Mouse (Mus musculus) A20 (cell line): Measurements from ENCODE around the gene Samhd1.

Experiments
- DNase-seq: peaks from one replicate; pipeline ENCODE4 v3.0.0-alpha.2; 2011; ENCODE audit warnings: low read depth, low spot score

Samhd1 gene

DNA sequence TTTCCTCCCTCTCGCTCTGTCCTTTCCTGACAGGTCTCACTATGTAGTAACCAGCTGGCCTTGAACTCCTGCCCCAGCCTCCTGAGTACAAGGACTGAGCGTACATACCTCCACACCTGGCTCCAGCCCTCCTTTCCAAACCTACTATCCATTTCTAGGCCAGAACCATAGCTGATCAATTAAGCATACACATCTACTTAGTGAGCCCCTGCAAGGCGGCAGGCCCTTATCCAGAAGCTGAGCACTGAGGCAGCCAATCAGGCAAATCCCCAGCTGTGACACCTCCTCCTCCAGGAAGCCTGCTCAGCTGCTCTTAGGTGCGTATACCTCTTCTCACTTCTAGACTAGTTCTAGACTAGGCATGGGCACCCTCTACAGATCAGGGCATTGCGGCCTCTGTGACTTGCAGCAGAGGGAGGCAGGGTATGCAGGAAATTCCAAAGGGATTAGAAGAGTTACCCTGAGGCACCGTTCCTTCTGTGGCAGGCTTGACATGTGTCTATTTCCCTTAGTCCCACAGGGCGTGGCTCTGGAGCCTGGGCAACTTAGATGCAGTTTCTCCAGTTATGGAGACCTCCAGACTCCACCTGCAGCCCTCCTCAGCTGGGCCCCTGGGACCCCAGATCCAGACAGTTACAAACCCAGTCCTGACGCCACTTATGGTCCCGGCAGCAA lies 62.6 kb downstream of the Samhd1 start:
- no peak for DNase-seq

DNA sequence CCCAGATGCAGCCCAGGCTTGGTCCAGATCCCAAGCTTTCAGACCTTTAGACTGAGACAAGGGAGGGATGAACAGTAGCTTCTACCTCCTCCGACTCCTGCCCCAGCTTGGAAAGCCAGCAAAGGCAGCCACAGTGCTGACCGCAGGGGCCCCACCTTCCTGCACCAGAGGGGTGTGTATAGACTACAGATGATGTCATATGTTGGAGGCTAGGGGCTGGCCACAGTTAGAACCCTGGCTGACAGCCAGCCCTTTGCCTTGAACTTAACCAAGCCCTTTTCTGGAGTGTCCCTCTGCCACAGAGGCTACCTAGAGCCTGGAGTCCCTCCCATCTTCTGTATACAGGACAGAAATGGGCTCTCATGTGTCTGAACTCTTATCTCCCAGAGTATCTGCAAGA lies 63.5 kb downstream of the Samhd1 start:
- DNase-seq = no peak

- no peak for DNase-seq
Measured at GRCm38 (mm10) chr2:157070365-157070764, 64.7 kb downstream of the Samhd1 start.

- DNase-seq = no peak
Measured at GRCm38 (mm10) chr2:157069755-157070315, 65.2 kb downstream of the Samhd1 start.

GRCm38 (mm10) chr2:157069355-157069735 lies 65.7 kb downstream of the Samhd1 start:
- DNase-seq = no peak

GRCm38 (mm10) chr2:157068701-157069354 lies 66.2 kb downstream of the Samhd1 start:
- DNase-seq = no peak

DNA sequence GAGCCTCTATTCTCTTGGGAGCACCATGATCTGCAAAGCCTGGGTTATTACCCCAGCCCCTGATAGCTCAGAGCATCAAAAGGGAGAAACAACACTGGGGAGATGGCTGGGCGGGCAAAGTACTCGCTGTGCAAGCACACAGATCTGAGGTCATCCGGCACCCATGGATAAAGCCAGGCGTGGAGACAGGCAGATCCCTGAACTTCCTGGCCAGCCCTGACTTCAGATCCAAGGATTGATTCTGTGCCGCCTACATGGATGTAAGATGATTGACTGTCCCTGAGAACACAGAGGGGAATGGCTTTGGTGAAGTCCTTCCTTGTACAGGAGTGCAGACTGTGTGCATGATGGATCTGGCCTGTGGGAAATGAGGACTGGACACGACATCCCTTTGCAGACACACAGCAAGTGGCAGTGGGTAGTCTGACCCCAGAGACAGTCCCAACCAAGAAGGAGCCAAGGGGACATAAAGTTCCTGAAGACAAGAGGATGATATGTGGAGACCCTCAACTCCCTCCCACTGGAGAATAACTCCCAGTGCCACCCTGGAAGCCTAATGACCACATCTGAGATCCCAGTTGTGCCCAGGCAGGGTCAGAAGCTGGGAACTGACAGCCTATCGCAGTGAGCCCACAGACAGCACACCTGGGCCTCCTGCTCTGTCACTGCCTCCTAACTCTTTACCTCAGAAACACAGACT lies 68.2 kb downstream of the Samhd1 start:
- no peak for DNase-seq

DNA sequence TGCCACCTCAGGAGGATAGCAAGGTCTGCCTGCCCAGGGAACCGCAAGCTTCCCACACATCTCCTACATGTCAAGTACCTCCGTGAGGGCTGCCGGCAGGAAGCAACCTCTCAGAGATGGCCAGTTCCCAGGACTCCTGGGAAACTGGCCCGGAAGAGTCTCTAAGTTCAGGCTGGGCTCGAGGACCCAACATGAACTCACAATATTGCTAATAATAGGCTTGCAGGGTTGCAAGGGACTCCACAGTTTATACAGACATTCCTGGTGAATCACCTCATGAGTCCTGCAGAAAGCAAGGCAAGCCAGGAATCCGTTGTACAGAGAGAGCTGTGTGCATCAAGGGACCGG lies 69.2 kb downstream of the Samhd1 start:
- DNase-seq = no peak

GRCm38 (mm10) chr2:157064978-157065878 lies 69.8 kb downstream of the Samhd1 start:
- no peak for DNase-seq

- DNase-seq = peak; percentile 9
Measured at GRCm38 (mm10) chr2:157064136-157064535, 70.9 kb downstream of the Samhd1 start.

GRCm38 (mm10) chr2:157063241-157063700 lies 71.8 kb downstream of the Samhd1 start:
- peak; percentile 78 for DNase-seq

GRCm38 (mm10) chr2:157060557-157061305 lies 74.3 kb downstream of the Samhd1 start:
- no peak for DNase-seq

DNA sequence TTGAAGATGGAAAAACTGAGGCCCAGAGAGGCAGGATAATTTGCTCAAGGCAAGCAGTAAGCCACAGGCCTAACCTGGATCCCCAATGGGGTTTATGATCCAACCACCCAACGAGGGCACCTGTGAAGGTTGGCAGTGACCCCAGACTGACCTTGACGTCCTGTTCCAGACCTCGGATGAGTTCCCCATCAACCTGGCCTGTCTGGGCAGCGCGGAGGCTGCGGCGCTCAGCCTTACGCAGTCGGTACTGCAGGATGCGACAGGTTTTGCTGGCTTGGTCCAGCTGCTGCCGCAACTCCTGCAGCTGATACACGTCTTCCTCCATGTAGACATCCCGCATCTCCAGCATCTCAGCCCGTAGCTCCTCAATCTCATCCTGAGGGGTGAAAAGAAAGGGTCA lies 75.0 kb downstream of the Samhd1 start:
- DNase-seq = no peak

GRCm38 (mm10) chr2:157059166-157059565 lies 75.9 kb downstream of the Samhd1 start:
- no peak for DNase-seq

GRCm38 (mm10) chr2:157058342-157058998 lies 76.6 kb downstream of the Samhd1 start:
- DNase-seq = no peak

DNA sequence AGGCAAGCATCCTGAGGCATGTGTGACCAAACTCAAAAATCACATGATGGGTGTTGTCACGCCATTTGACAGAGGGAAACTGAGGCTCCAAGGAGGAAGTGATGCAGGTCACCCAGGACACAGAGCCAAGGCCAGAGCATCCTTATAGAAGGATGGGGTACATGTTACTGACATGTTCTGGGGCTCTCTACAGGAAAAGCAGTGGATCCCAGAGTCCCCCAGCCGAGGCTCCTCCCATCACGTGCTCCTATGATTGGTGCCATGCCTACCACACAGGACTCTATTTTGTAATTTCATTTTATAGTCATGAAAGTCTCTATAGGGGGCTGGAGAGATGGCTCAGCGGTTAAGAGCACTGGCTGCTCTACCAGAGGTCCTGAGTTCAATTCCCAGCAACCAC lies 77.3 kb downstream of the Samhd1 start:
- DNase-seq = no peak

DNA sequence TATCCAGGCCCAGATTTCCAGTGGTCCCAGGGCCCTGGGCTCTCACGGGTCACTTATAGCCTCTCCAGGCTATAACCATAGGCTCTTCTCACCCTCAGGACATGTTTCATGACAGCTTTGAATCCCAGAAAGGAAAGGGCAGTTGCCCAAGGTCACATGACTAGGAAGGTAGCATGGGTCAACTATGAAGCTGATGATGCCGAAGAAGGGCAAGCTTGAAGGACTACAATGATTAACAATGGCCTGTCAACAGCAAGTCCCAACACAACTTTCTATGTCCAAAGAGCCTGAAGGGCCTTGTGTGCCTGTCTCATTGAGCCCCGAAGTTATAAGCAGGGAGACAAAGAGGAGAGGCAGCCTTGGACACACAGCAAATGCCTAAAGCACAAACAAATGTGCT lies 77.9 kb downstream of the Samhd1 start:
- DNase-seq = no peak

DNA sequence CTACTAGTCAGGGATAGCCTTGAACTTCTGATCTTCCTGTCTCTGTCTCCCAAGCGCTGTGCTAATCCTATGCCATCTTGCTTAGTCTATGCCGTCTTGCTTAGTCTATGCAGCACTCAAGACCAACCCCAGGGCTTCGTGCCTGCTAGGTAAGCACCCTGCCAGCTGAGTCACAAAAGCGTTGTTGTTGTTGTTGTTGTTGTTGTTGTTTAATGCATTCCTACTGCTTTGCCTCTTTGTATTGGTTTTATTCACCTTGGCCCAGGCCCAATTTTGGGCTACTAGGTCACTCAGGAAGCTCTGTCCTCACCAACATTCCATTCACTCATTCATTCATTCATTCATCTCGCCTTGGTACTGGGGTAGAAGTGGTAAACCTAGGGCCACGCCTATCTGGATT lies 79.3 kb downstream of the Samhd1 start:
- no peak for DNase-seq

- no peak for DNase-seq
Measured at GRCm38 (mm10) chr2:157054816-157055215, 80.2 kb downstream of the Samhd1 start.

DNA sequence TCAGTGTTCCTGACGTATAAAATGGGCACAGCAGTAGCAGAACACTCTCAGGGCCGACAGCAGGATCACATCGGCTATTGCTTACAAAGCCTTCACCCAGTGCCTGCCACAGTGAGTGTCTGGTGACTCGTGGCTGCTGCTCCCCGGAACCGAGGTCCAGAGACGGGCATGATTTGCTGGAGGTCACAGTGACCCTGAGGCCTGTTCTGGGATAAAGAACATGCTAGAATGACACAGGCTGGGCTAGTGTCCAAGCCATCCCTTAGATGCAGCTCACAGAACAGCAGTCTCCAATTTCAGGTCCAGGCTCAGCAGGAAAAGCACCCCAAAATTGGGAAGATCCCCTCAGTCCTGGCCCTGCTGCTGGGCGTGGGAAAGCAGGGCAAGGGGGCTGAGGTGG lies 80.8 kb downstream of the Samhd1 start:
- DNase-seq = no peak
